Mouse (Mus musculus): ENCODE measurements around the gene Mlxip. TPM values are rescaled to one million over a fixed set of nuclear protein-coding genes. Genes with fewer than 3 reads are reported as not detected.

The Mlxip gene
- polyA plus RNA-seq, 1 experiment from 2014 or later = 9.1 TPM

DNA sequence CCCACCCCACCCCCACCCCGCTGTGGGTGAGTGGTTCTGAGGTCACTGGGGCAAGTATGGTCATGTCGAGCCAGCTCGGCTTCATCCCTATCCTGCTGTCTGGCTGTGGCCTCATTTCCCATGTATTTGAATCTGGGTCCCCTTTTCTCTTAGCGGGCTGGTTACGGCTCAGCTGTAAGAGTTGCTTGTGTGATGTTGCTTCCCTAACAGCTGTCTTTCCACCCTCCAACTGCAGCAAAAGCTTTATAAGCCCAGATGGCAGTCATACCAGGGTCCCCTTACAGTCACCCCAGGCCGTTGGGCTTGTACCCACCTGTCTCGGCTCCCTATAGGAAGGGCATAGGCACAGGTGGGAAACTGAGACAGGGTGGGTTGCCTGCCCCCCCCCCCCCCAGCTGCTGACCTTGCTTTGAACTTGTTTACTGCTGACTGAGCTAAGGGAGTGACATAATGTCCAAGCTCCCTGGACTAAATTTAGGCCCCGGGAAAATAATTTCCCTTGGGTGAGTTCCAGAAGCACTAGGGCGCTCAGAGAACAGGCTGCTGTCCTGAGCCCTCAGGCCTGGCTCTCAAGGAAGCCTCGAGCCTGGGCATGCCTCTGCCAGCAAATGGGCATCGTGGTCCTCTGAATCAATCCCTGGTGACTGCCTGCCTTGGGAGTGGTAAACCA, 30.2 kb upstream of the Mlxip start:
- peak overlapping the region; percentile 94 for H3K27ac ChIP-seq
- H3K4me2 ChIP-seq = no peak overlapping the region; the same call in 1 of the 2 replicates
- peaks cover 15% of the 10 kb centered on the region for H3K4me1 ChIP-seq (replicated peaks)
- 43% methylated on average over 11 of the region's 11 CpGs for WGBS
- H3K27me3 ChIP-seq = no peaks in the 10 kb centered on the region
- H3K9ac ChIP-seq = no peak overlapping the region
- H3K36me3 ChIP-seq = peaks cover 33% of the 10 kb centered on the region
- H3K4me3 ChIP-seq = no peak overlapping the region
- ATAC-seq (replicated peaks; ENCODE audit: insufficient number of reproducible peaks, insufficient read depth, low FRiP score, low read depth) = peak; percentile 77; the same call in 1 of the 2 replicates
- H3K9me3 ChIP-seq (replicated peaks) = no peaks in the 10 kb centered on the region

DNA sequence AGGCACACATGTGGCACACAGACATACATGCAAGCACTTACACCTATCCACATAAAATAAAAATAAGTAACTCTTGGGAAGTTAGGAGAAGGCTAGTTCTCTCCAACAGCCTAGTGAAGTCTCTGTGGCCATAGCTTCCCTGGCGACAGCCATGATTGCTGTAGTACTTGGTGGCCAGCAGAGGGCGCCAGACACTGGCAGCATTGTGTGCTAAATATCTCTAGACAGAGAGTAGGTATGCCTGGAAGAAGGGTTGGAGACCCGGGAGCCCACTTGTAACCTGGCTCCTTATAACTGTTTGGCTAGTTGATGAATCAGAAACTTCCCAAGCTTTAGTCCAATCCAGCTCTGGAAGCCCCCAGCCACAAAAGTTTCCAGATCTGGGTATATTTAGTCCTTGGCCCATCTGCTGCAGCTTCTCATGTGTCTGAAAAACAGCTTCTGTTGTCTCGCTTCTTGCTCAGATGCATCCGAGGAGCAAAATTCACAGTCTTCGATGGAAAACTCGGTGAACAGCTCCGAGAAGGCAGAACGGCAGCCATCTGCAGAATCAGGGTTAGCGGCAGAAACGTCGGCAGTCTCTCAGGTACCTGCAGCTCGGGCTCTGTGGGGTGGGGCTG, 25.6 kb upstream of the Mlxip start:
- no peak for ATAC-seq (replicated peaks; ENCODE audit: insufficient number of reproducible peaks, insufficient read depth, low FRiP score, low read depth)
- Histone ChIP-seq H3K4me2 (no peak overlapping the region), H3K9ac (no peak overlapping the region), H3K4me1 (replicated peaks) (peaks cover 12% of the 10 kb centered on the region), H3K9me3 (replicated peaks) (no peaks in the 10 kb centered on the region), H3K36me3 (peaks cover 51% of the 10 kb centered on the region), H3K27ac (no peak overlapping the region), H3K4me3 (no peak overlapping the region), H3K27me3 (no peaks in the 10 kb centered on the region)
- 76% methylated on average over 13 of the region's 13 CpGs for WGBS

DNA sequence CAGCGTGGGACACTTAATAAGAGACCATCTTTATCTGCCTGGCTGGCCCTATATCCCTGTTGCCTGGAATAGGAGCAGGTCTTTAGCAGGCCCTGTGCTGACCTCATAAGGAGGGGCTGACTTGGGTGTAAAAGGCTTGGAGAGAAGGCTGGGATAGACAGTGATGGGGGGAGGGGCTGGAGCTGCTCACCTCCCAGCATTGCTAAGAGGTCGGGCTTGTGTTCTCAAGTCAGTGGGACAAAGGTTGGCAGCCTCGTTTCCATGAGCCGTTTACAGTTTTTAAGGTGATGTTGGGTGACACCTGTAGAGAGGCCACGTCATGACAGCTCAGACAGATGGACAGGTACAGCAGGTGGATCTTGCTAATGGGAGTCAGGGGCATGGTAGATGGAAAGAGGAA, 24.5 kb upstream of the Mlxip start:
- H3K27ac ChIP-seq = no peak overlapping the region
- no peaks in the 10 kb centered on the region for H3K9me3 ChIP-seq (replicated peaks)
- H3K9ac ChIP-seq = no peak overlapping the region
- H3K4me2 ChIP-seq = no peak overlapping the region
- peaks cover 56% of the 10 kb centered on the region for H3K36me3 ChIP-seq
- WGBS = 87% methylated on average over 5 of the region's 5 CpGs
- no peaks in the 10 kb centered on the region for H3K27me3 ChIP-seq
- no peak for ATAC-seq (replicated peaks; ENCODE audit: insufficient number of reproducible peaks, insufficient read depth, low FRiP score, low read depth)
- no peak overlapping the region for H3K4me3 ChIP-seq
- H3K4me1 ChIP-seq (replicated peaks) = peaks cover 1% of the 10 kb centered on the region; the same call in 1 of the 2 replicates

DNA sequence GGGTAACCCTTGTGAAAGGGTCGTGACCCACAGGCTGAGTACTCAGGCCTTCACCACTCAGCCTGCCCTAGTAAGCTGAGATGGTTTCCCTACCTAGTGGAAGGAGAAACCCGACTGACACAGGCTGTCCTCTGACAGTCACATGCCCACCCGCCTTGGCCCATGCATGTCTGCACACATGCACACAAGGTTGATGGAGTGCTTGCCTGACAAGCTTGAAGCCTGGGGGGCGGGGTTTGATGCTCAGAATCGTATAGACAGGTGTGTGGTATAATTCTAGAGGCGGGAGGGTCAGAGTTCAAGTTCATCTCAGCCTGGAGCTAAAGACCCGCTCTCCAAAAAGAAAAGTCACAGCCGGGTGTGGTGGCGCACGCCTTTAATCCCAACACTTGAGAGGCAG, 19.3 kb upstream of the Mlxip start:
- peaks cover 24% of the 10 kb centered on the region for H3K4me1 ChIP-seq (replicated peaks)
- H3K9ac ChIP-seq = no peak overlapping the region
- no peaks in the 10 kb centered on the region for H3K27me3 ChIP-seq
- H3K4me2 ChIP-seq = no peak overlapping the region
- no peak overlapping the region for H3K4me3 ChIP-seq
- H3K27ac ChIP-seq = no peak overlapping the region
- WGBS = 88% methylated on average over 10 of the region's 10 CpGs
- H3K36me3 ChIP-seq = peaks cover 39% of the 10 kb centered on the region
- no peak for ATAC-seq (replicated peaks; ENCODE audit: insufficient number of reproducible peaks, insufficient read depth, low FRiP score, low read depth)
- H3K9me3 ChIP-seq (replicated peaks) = no peaks in the 10 kb centered on the region

DNA sequence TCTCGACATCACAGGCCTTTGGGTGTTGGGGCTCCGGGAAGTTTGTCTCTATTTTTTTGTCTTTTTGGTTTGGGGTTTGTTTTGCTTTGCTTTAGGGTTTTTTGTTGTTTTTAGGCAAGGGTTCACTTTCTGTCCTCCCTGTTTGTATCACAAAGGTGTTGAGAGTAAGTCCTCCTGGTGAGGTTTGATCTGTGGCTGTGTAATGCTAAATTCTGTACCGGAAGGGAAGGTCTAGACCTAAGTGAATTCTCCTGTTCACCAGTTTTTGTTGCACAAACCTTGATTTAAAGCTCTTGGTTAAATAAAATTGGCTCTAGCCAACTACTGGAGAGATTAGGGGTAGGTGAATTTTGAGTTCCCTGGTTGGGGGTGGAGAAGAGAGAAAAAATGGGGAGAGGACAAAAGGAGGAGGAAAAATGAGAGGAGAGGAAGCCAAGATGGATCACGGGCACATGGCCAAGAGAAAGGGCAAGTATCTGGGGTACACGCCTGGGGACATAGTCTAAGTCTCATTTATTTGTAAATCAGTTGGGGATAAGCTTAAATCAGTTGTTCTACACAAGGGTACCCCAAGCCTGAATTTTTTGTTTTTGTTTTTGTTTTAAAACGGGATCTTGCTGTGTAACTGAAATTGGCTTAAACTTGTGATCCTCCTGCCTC, 18.7 kb upstream of the Mlxip start:
- H3K4me2 ChIP-seq = peak overlapping the region; percentile 27; the same call in 1 of the 2 replicates
- no peaks in the 10 kb centered on the region for H3K9me3 ChIP-seq (replicated peaks)
- H3K4me1 ChIP-seq (replicated peaks) = peaks cover 24% of the 10 kb centered on the region
- H3K9ac ChIP-seq = no peak overlapping the region
- H3K4me3 ChIP-seq = no peak overlapping the region
- H3K36me3 ChIP-seq = peaks cover 33% of the 10 kb centered on the region
- H3K27me3 ChIP-seq = no peaks in the 10 kb centered on the region
- no peak for ATAC-seq (replicated peaks; ENCODE audit: insufficient number of reproducible peaks, insufficient read depth, low FRiP score, low read depth)
- 84% methylated on average over 6 of the region's 6 CpGs for WGBS
- H3K27ac ChIP-seq = peak overlapping the region; percentile 31; the same call in 1 of the 2 replicates

DNA sequence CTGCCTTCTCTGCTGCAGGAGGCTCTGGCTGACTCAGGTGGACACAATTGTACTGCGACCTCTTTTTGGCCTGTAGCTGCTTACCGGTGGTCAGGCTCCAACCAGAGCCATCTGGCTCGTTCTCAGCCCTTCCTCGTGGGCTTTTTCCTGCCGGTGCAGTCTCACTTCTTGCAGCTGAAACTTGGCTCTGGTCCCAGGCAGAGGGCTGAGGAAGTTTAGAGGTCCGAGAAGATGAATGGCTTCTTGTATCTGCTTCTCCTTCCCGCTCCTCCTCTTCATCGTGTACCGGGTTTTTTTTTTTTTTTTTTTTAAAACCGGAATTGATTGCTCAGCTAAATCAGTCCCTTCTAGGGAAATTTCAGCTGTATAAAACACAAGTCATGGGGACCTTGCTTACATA, 18.0 kb upstream of the Mlxip start:
- peak overlapping the region; percentile 46 for H3K27ac ChIP-seq

DNA sequence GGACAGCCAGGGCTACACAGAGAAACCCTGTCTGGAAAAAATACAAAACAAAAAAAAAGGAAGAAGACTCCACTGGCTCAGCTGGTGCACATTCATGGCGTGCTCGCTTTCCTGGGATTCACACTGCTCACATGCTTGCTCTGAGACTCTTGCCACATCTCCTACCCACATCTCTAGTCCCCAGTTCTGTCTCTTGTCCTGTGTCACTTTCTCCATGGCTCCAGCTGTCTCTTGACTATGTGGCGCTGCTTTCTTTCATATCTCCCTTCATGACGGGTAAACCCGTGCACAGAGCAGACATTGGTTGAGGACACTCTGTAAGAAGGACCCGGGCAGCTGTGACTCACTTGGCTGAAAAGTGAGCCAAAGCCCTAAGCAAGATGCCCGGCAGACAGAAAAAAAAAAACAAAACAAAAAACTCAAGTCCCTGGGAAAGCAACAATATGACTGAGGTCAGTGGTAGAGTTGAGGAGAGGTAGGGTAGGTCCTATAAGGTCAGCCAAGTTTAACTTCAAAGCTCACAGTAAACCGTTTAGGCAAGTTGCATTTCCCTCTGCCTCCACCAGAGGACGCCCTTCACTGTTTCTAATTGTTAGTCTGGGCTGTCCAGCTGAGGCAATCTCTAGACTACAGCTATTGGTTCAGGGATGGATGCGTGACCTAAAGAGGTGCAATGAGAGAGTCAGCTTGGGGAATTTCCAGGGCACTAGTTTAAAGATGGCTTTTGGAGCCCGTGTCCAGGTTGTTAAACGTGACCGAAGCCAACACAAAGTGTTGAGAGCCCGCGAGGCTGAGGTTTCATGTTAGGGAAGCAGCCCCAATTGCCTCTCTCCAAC, 17.3 kb upstream of the Mlxip start:
- H3K4me1 ChIP-seq (replicated peaks) = peaks cover 30% of the 10 kb centered on the region
- H3K9me3 ChIP-seq (replicated peaks) = no peaks in the 10 kb centered on the region
- H3K4me2 ChIP-seq = peak overlapping the region; percentile 27; the same call in 1 of the 2 replicates
- H3K4me3 ChIP-seq = no peak overlapping the region
- H3K9ac ChIP-seq = no peak overlapping the region
- peak overlapping the region; percentile 46 for H3K27ac ChIP-seq
- no peaks in the 10 kb centered on the region for H3K27me3 ChIP-seq
- ATAC-seq (replicated peaks; ENCODE audit: insufficient number of reproducible peaks, insufficient read depth, low FRiP score, low read depth) = no peak
- peaks cover 19% of the 10 kb centered on the region for H3K36me3 ChIP-seq
- 45% methylated on average over 15 of the region's 15 CpGs for WGBS

More for the DNA sequence above, 18.0 kb upstream of the Mlxip start:
- Histone ChIP-seq H3K4me1 (replicated peaks) (peaks cover 24% of the 10 kb centered on the region), H3K4me3 (no peak overlapping the region), H3K9ac (no peak overlapping the region), H3K27me3 (no peaks in the 10 kb centered on the region), H3K4me2 (peak overlapping the region; percentile 27; the same call in 1 of the 2 replicates), H3K9me3 (replicated peaks) (no peaks in the 10 kb centered on the region), H3K36me3 (peaks cover 26% of the 10 kb centered on the region)
- WGBS = 22% methylated on average over 10 of the region's 10 CpGs
- ATAC-seq (replicated peaks; ENCODE audit: insufficient number of reproducible peaks, insufficient read depth, low FRiP score, low read depth) = peak; percentile 59

DNA sequence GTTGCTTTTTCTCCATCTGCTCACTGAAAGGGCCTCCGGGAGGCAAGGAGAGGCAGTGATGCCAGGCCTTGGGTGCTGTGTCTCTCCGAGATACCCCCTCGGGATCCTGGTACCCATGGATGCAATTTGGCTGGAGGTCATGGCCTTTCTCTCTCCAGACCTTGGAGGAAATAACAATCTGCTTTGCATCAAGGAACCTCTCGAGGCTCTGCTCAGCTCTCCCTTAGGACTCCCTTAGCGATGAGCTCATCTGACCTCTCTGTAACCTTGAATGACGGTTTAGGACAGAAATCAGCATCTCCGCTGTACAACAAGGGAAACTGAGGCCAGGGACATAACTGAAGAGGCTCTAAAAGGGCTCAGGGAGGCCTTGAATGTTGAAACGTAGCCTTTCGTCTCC, 15.9 kb upstream of the Mlxip start:
- ATAC-seq (replicated peaks; ENCODE audit: insufficient number of reproducible peaks, insufficient read depth, low FRiP score, low read depth) = no peak

DNA sequence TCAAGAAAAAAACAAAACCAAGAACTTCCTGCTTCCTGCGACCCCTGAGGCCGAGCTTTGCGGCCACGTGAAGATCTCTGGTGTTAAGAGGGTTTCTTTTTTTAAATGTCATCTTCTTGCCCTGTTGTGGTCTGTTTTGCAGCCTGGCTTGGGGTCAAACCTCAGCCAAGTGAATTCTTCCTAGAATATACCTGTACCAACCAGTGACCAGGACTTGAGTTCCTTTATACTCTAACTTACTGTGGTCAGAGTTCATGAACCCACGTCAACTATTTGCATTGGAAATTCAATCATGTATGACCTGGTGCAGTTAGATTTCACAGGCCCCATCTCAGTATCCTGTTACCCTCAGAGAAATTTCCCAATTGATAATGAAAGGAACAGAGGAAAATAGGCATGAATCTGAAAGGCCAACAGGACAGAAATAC, 15.1 kb upstream of the Mlxip start:
- H3K27ac ChIP-seq = no peak overlapping the region
- H3K36me3 ChIP-seq = no peaks in the 10 kb centered on the region
- H3K4me3 ChIP-seq = no peak overlapping the region
- H3K9me3 ChIP-seq (replicated peaks) = no peaks in the 10 kb centered on the region
- H3K4me2 ChIP-seq = no peak overlapping the region
- H3K9ac ChIP-seq = no peak overlapping the region
- 51% methylated on average over 5 of the region's 5 CpGs for WGBS
- H3K27me3 ChIP-seq = no peaks in the 10 kb centered on the region
- ATAC-seq (replicated peaks; ENCODE audit: insufficient number of reproducible peaks, insufficient read depth, low FRiP score, low read depth) = no peak
- H3K4me1 ChIP-seq (replicated peaks) = peaks cover 30% of the 10 kb centered on the region

More for the DNA sequence above, 15.9 kb upstream of the Mlxip start:
- Histone ChIP-seq H3K27ac (no peak overlapping the region), H3K9me3 (replicated peaks) (no peaks in the 10 kb centered on the region), H3K36me3 (peaks cover 6% of the 10 kb centered on the region; the same call in 1 of the 2 replicates), H3K27me3 (no peaks in the 10 kb centered on the region), H3K9ac (no peak overlapping the region), H3K4me3 (no peak overlapping the region), H3K4me2 (no peak overlapping the region), H3K4me1 (replicated peaks) (peaks cover 30% of the 10 kb centered on the region)
- 64% methylated on average over 9 of the region's 9 CpGs for WGBS

DNA sequence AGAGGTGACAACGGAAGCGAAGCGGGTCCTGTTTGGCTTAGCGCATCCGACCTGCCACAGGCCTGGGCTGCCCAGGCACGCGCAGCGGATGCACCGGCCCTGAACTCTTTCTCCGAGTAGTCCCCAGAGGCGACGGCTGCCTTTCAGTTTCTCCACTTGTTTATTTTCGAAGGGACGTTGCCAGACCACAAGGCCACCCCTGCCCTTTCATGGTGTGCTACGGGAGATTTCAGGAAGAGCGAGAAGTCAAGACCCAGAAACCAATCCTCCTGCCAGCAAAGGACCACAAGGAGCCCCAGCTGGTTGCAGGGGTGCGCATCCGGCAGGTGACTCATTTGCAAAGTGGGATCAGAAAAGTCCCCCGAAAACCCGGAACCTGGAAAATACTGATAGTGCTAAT, 12.6 kb upstream of the Mlxip start:
- Histone ChIP-seq H3K27ac (no peak overlapping the region), H3K4me2 (peak overlapping the region; percentile 44), H3K27me3 (no peaks in the 10 kb centered on the region), H3K36me3 (no peaks in the 10 kb centered on the region), H3K4me1 (replicated peaks) (peaks cover 21% of the 10 kb centered on the region), H3K9me3 (replicated peaks) (no peaks in the 10 kb centered on the region), H3K9ac (no peak overlapping the region), H3K4me3 (peak overlapping the region; percentile 11; the same call in 1 of the 2 replicates)
- ATAC-seq (replicated peaks; ENCODE audit: insufficient number of reproducible peaks, insufficient read depth, low FRiP score, low read depth) = peak; percentile 32; the same call in 1 of the 2 replicates
- WGBS = 13% methylated on average over 20 of the region's 20 CpGs

DNA sequence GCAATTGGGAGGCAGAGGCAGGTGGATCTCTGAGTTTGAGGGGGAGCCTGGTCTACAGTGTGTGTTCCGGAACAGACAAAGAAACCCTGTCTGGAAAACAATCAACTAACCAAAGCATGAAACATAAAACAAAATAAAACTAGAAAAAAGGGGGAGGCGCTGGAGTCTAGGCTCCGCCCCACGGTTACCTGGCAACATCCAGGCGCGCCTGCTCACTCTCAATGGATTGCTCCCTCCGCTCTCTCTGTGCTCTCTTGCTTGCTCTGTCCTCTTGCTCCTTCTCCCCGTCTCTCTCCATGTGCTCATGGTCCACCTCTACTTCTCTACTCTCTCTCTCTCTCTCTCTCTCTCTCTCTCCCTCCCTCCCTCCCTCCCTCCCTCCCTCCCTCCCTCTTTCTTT, 11.9 kb upstream of the Mlxip start:
- Histone ChIP-seq H3K9ac (no peak overlapping the region), H3K36me3 (no peaks in the 10 kb centered on the region), H3K9me3 (replicated peaks) (no peaks in the 10 kb centered on the region), H3K4me3 (no peak overlapping the region), H3K27me3 (no peaks in the 10 kb centered on the region), H3K4me1 (replicated peaks) (peaks cover 15% of the 10 kb centered on the region), H3K27ac (no peak overlapping the region), H3K4me2 (no peak overlapping the region)
- 89% methylated on average over 8 of the region's 8 CpGs for WGBS
- no peak for ATAC-seq (replicated peaks; ENCODE audit: insufficient number of reproducible peaks, insufficient read depth, low FRiP score, low read depth)
